Mouse (Mus musculus) layer of hippocampus, adult 8-10 months (tissue): Measurements from ENCODE around the gene Sst. TPM values are rescaled to one million over a fixed set of nuclear protein-coding genes. Genes with fewer than 3 reads are reported as not detected.

Source experiments
- DNase-seq, 2 experiments: peaks; one replicate each; pipeline ENCODE4 v3.0.0; 2022; ENCODE audit warnings: low spot score in 2 of 2
- total RNA-seq, 4 experiments: library from RNA; stranded (reverse); gene quantifications; 2 replicates each; pipeline ENCODE4 v1.2.4; 2022

Sst gene
- total RNA-seq, 4 experiments from 2014 or later = 329 to 417 (median 358) TPM

- no peak for DNase-seq
Observed at GRCm38 (mm10) chr16:23887910-23888579, 2.7 kb downstream of the Sst start.

- DNase-seq = no peak
Observed at GRCm38 (mm10) chr16:23885098-23885497, 5.7 kb downstream of the Sst start.

DNA sequence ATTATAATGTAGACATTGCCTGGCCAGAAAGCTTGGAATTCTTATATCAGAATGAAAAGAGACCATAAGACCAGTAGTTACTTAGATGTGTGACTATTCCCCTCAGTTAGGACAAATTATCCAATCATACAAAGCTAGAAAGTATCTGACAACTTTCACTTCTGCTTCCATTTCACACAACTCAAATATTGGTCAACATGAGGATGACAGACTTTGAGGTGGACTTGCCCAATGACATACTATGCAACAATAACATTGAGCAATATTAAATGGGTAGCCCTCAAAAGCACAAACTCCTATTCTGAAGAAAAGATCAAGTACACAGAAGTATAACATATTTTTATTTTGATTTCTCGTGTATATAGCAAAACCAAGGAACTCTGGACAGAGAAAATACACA lies 35.5 kb downstream of the Sst start:
- DNase-seq = no peak

DNA sequence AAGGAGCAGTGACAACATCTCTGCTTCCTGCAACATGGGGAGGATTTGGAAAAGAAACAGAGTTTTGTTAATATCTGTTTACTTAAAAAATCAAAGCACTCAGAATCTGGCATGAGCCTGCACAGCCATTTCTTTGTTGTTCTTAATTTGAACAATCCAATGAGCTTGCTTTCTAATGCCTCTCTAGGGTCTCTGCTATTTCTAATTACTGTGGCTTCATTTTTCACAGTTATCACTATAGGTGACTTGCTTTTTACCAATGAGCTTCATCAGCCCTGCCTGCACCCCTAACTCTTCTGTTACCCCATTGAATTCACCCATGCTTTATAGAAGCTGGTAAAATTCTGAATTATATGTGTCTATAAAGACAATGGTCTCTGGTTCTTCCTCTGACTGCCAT lies 41.0 kb downstream of the Sst start:
- no peak for DNase-seq

- DNase-seq = no peak
Observed at GRCm38 (mm10) chr16:23849176-23849575, 41.6 kb downstream of the Sst start.

GRCm38 (mm10) chr16:23844622-23845021 lies 46.1 kb downstream of the Sst start:
- DNase-seq = no peak

GRCm38 (mm10) chr16:23842609-23843008 lies 48.1 kb downstream of the Sst start:
- DNase-seq = no peak

Other genes with a start within 250 kb of the Sst start
- under 1 TPM; 0.30 to 0.76 (median 0.47) TPM for gene Rtp2, start 41.4 kb upstream of the Sst start, total RNA-seq
- not detected for gene Gm37419, start 97.5 kb upstream of the Sst start, total RNA-seq
- gene Bcl6, start 97.9 kb upstream of the Sst start, total RNA-seq = 10 to 100 TPM; 44.9 to 51.7 (median 49.1) TPM